Mouse (Mus musculus) left cerebral cortex, postnatal 10 days (tissue): ENCODE measurements at regions not wholly inside any gene's neighbourhood (a gene's known extent, or its start where the extent isn't known, plus 50 kb on each side); places are given as distances from the start of the nearest gene placed in this dataset.

Experiments used
- DNase-seq, 2 experiments: peaks; one replicate each; pipeline ENCODE4 v3.0.0; 2021 to 2022; ENCODE audit warnings: low spot score in 2 of 2, mixed read lengths in 1 of 2; ENCODE audit errors: extremely low spot score in 1 of 2
- intact Hi-C: fragments of 180-260 bp; cut with DNase I; formaldehyde crosslinking; loops from one replicate; pipeline ENCODE4 v1.15.1; 2025

GRCm38 (mm10) chr11:26956153-26956552, 362.4 kb upstream of the Vrk2 start:
- no peak for DNase-seq
- intact Hi-C loops: no loop called here

GRCm38 (mm10) chr11:26931766-26932165, 338.0 kb upstream of the Vrk2 start:
- intact Hi-C loops: no loop called here
- no peak for DNase-seq

GRCm38 (mm10) chr11:26907099-26907498, 313.3 kb upstream of the Vrk2 start:
- DNase-seq: no peak
- intact Hi-C loops: no loop called here

- no peak for DNase-seq
- intact Hi-C loops: no loop called here
Observed at GRCm38 (mm10) chr11:26881635-26882034, 287.8 kb upstream of the Vrk2 start.
